ENCODE assay signal across 1 mouse cellular context in the genomic region with DNA sequence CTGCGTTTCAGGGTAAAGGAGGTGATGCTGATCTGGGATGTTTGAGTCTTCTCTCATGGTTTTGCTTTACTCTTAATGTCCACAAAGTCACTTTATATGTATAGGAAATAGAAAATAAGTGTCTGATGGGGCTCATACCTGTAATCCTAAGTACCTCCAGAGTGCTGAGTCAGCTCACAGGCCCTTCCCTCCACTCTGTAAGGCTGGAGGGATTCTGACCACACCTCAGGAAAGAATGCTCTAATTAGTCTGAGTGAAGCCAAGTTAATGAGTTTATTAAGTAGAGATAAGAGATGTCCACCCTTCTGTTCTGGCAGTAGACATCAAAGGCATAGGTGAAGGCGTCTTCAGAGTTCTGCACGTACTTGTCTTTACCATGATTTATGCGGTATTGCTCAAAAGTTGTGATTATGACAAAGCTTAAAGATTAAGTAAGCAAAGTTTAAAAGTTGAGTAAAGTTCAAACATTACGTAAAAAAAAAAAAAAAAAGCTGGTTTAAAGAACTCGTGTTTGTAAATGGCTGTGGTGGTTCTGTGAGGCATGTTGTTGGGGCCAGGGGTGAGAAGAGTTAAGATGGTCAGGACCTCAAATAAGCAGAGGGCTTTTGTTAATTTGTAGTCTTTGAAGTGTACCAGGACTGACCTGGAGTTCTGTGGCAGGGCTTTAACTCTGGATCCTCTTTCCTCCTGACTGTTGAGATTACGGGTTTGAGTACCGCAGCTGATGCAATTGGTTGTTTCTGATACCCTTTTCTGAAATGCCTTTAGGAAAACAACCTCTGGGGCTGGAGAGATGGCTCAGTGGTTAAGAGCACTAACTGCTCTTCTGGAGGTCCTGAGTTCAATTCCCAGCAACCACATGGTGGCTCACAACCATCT.
A peak's percentile ranks its signal among the peaks of the same experiment; 100 is the strongest.
TF ChIP-seq lines count a peak whose summit lies in the region.

No protein-coding gene starts in this region.

TF ChIP-seq in MEL, 35 proteins besides CTCF, POLR2A, EP300 and RAD21:
- TF ChIP-seq TCF12 (IDR thresholded peaks at IDR 0.05; ENCODE audit: low read depth, low read length), result peak; percentile 27; the same call in 1 of the 2 replicates
- no peak for TF ChIP-seq MYB (IDR thresholded peaks at IDR 0.05; ENCODE audit: low read depth, low read length)
- no peak for TF ChIP-seq USF1 (IDR thresholded peaks at IDR 0.05; ENCODE audit: low read depth, low read length)
- no peak for TF ChIP-seq MEF2A (IDR thresholded peaks at IDR 0.05; ENCODE audit: extremely low read depth, insufficient replicate concordance, low read depth, low read length, poor library complexity, severe bottlenecking)
- TF ChIP-seq MXI1 (IDR thresholded peaks at IDR 0.05; ENCODE audit: low read depth, low read length), result no peak
- no peak for TF ChIP-seq RCOR1 (IDR thresholded peaks at IDR 0.05; ENCODE audit: low read depth, low read length)
- no peak for TF ChIP-seq SIN3A (IDR thresholded peaks at IDR 0.05; ENCODE audit: low read length)
- no peak for TF ChIP-seq ZMIZ1 (IDR thresholded peaks at IDR 0.05; ENCODE audit: low read depth, low read length)
- TF ChIP-seq USF2 (IDR thresholded peaks at IDR 0.05; ENCODE audit: borderline replicate concordance in 1 of 2, insufficient read depth in 1 of 2, low read depth in 1 of 2, low read length in 2 of 2), result no peak
- no peak for TF ChIP-seq CHD2 (IDR thresholded peaks at IDR 0.05; ENCODE audit: low read length)
- TF ChIP-seq ZC3H11A (IDR thresholded peaks at IDR 0.05; ENCODE audit: low read depth, low read length), result no peak
- peak; percentile 77; the same call in 1 of the 2 replicates for TF ChIP-seq MAFK (IDR thresholded peaks at IDR 0.05; ENCODE audit: borderline replicate concordance, low read depth, low read length)
- TF ChIP-seq GATA1 (IDR thresholded peaks at IDR 0.05; ENCODE audit: low read depth, low read length), result no peak
- TF ChIP-seq ZNF384 (IDR thresholded peaks at IDR 0.05; ENCODE audit: low read depth, low read length), result peak; percentile 60; the same call in 1 of the 2 replicates
- peak; percentile 85 for TF ChIP-seq TBP (IDR thresholded peaks at IDR 0.05; ENCODE audit: low read depth, low read length)
TF ChIP-seq in MEL: peak in this region for 4.
